Mouse (Mus musculus) liver, postnatal 0 days (tissue): ENCODE data around the gene Fkbp11.

ENCODE experiments used
- CTCF ChIP-seq: sonication (generic); IDR thresholded peaks from 2 replicates; pipeline ENCODE4 v1.5.1; 2016; ENCODE audit warnings: antibody characterized with exemption, low read depth
- EP300 ChIP-seq: IDR thresholded peaks from 2 replicates; pipeline ENCODE4 v1.6.1; 2016; ENCODE audit warnings: antibody characterized with exemption, low read depth, mild to moderate bottlenecking

GRCm38 (mm10) chr15:98729791-98730545 is 2.0 kb upstream of the Fkbp11 start:
- TF ChIP-seq CTCF (no peak), EP300 (no peak)
